Mouse (Mus musculus): ENCODE measurements around the gene Mad2l2. TPM values are rescaled to one million over a fixed set of nuclear protein-coding genes. Genes with fewer than 3 reads are reported as not detected.

Gene Mad2l2
- polyA plus RNA-seq (2012; ENCODE audit: insufficient read depth, low replicate concordance) = 26.0 and 35.6 TPM in 2 replicates

DNA sequence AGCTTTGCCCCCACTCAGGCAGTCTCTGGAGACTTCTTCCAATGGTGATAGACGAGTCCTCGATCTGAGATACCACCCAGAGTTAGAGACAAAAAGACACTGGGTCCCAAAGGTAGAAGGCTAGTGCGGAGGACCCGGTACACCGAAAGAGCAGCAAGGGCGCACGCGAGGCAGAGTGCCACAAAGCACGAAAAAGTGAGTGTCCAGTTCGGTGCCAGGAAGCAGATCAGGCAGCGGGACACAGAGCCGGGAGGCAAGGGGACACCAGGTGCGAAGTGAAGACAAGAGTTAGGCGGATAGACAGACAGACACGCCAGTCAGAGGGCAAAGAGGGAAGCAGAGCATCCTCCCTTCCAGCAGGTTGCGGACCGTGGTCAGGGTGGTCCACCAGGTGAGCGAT lies at the start of gene Mad2l2:
TSS of gene Mad2l2 (plus strand) at position 252 of the 400 bp plus-strand sequence.
- Histone ChIP-seq H3K9me3 (peaks cover 9% of the 10 kb centered on the region), H3K36me3 (replicated peaks; ENCODE audit: low read length) (peaks cover 5% of the 10 kb centered on the region), H3K4me1 (peaks cover 54% of the 10 kb centered on the region), H3K4me3 (replicated peaks) (peak within 1 kb of the TSS; percentile 92), H3K27me3 (replicated peaks) (peaks cover 83% of the 10 kb centered on the region)
- TF ChIP-seq FLI1 (IDR thresholded peaks at IDR 0.05; ENCODE audit: low read length) (no peak), GATA1 (IDR thresholded peaks at IDR 0.05; ENCODE audit: borderline replicate concordance, low read length) (no peak)

GRCm38 (mm10) chr4:148080597-148080973 lies 49.6 kb upstream of the Mad2l2 start:
- H3K27me3 ChIP-seq (replicated peaks) = peaks cover 8% of the 10 kb centered on the region
- H3K9me3 ChIP-seq = no peaks in the 10 kb centered on the region
- H3K4me1 ChIP-seq = peaks cover 76% of the 10 kb centered on the region
- no peak overlapping the region for H3K4me3 ChIP-seq (replicated peaks)
- peaks cover 65% of the 10 kb centered on the region for H3K36me3 ChIP-seq (replicated peaks; ENCODE audit: low read length)
- TF ChIP-seq FLI1 (IDR thresholded peaks at IDR 0.05; ENCODE audit: low read length) (no peak), GATA1 (IDR thresholded peaks at IDR 0.05; ENCODE audit: borderline replicate concordance, low read length) (no peak)

DNA sequence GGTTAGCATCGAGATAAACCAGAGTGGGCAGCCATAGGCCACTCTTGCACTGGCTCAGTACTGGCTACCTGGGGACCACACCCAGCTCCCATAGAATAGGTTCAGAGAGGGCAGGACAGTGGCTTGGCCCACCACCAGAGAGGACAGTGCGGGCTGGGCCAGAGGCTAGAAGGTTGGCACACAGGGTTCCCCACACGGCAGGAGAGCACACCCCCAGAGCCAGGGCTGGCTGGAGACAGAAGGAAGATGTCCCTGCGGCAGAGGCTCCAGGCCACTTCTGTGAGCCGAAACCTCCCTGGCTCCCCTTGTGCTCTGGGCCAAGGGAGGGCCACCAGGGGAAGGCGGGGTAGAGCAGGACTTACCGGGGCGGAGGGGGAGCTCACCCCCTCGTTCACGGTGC lies 49.0 kb upstream of the Mad2l2 start:
- no peak for TF ChIP-seq GATA1 (IDR thresholded peaks at IDR 0.05; ENCODE audit: borderline replicate concordance, low read length)
- no peak for TF ChIP-seq FLI1 (IDR thresholded peaks at IDR 0.05; ENCODE audit: low read length)
- Histone ChIP-seq H3K9me3 (no peaks in the 10 kb centered on the region), H3K4me3 (replicated peaks) (no peak overlapping the region), H3K27me3 (replicated peaks) (peaks cover 3% of the 10 kb centered on the region), H3K36me3 (replicated peaks; ENCODE audit: low read length) (peaks cover 69% of the 10 kb centered on the region), H3K4me1 (peaks cover 78% of the 10 kb centered on the region)

DNA sequence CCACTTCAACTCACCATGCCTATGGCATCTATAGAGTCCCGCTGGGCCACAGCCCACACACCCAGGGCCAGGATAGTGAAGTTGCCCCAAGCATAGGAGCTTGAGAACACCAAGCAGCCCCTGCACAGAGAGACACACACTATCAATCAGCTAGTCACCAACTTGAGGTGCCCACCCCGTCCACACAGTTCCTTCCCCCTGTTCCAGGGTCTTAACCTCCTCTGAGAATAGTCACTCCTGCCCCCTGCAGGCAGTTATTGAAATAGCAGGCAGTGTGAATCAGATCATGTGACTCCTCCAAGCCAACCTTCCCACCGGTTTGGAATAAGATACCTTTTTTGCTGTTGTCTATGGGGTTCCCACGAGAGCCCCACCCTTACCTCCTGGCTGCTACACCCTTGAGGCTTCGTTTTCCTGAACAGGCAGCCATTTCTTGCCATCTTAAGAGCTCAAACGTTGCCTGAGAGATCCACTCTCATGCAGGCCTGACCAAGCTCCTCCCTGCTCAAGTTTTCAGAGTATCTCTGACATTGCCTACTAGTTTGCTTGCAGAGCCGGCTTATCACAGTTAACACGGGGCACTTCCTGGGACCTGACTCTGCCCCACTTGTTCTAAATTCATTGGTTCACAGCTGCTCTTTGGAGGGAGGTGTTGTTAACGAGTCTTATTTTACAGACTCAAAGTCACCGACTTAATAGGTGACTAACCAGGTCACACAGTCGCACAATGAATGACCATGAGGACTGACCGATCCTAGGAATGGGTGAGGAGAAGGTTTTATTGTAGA lies 47.7 kb upstream of the Mad2l2 start:
- Histone ChIP-seq H3K9me3 (no peaks in the 10 kb centered on the region), H3K27me3 (replicated peaks) (no peaks in the 10 kb centered on the region), H3K4me3 (replicated peaks) (peak overlapping the region; percentile 87), H3K4me1 (peaks cover 88% of the 10 kb centered on the region), H3K36me3 (replicated peaks; ENCODE audit: low read length) (peaks cover 73% of the 10 kb centered on the region)
- no peak for TF ChIP-seq GATA1 (IDR thresholded peaks at IDR 0.05; ENCODE audit: borderline replicate concordance, low read length)
- no peak for TF ChIP-seq FLI1 (IDR thresholded peaks at IDR 0.05; ENCODE audit: low read length)

DNA sequence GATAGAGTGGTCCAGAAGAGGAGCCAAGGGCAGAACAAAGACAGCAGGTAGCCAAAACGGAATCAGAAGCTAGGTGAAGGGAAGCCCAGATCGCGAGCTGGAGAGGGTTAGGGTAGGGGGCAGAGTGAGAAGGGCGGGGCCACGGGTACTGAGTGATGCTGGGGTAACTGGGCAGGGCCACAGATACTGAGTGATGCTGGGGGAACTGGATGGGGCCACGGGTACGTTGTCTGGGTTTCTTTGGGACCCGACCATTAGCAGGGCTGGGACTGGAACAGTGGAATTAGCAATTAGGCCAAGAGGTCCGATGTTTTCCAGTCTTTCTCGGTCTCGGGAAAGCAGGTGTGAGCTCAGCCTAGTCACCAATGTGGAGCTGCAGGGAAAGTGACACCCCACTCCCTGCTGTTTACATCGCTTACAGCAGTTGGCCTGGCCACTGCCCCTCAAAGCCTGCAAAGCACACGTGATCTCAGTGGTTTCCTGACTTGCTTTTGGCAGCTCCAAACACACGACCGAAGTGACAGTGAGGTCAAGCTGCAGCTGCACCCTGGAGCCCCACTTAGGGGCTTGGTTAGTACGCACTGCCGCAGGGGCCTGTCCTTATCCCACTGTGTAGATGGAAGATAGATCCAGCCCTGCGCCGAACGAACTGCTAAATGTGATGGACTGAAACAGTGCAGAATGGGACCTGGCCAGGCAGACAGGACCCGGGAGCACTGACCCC lies 46.8 kb upstream of the Mad2l2 start:
- H3K4me1 ChIP-seq = peaks cover 85% of the 10 kb centered on the region
- no peaks in the 10 kb centered on the region for H3K27me3 ChIP-seq (replicated peaks)
- TF ChIP-seq GATA1 (IDR thresholded peaks at IDR 0.05; ENCODE audit: borderline replicate concordance, low read length) = no peak
- no peak for TF ChIP-seq FLI1 (IDR thresholded peaks at IDR 0.05; ENCODE audit: low read length)

GRCm38 (mm10) chr4:148084261-148084714 lies 45.9 kb upstream of the Mad2l2 start:
- TF ChIP-seq FLI1 (IDR thresholded peaks at IDR 0.05; ENCODE audit: low read length) (no peak), GATA1 (IDR thresholded peaks at IDR 0.05; ENCODE audit: borderline replicate concordance, low read length) (no peak)
- Histone ChIP-seq H3K4me3 (replicated peaks) (peak overlapping the region; percentile 79), H3K36me3 (replicated peaks; ENCODE audit: low read length) (peaks cover 57% of the 10 kb centered on the region), H3K27me3 (replicated peaks) (no peaks in the 10 kb centered on the region), H3K4me1 (peaks cover 85% of the 10 kb centered on the region), H3K9me3 (no peaks in the 10 kb centered on the region)

More for the DNA sequence above, 46.8 kb upstream of the Mad2l2 start:
- Histone ChIP-seq H3K9me3 (no peaks in the 10 kb centered on the region), H3K4me3 (replicated peaks) (peak overlapping the region; percentile 87), H3K36me3 (replicated peaks; ENCODE audit: low read length) (peaks cover 65% of the 10 kb centered on the region)

DNA sequence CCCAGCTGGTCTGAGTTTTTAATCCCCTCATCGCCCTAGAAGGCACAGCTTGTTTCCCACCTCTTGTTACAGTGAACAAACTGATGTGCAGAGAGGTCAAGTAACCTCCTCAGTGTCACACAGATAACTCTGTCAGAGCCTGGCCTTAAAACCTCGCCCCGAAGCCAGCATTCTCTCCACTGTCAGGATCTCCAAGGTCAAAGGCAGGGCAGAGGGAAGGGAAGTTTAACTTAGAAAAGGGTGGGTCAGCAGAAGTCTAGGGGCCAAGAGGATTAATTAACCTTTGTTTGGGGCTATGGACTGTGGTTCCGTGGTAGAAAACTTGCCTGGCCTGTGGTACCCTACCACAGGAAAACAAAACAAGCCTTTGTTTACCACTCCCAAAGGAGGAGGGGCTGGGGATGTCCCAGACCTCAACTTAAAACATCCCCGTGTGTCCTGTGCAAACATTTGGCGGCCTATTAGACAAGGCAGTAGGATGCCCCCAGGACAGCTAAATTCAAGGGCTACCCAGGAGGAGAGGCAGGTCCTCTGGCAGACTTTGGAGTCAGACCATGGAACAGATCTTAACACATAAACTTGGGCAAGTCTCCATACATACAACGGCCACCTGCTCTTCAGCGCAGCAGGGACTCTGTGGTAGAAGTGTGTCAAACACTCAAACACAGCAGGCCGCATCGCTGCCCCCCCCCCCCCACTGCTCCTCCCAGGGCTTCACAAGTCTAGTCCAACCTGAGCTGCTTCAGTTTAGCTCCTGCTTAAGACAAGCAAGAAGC lies 44.9 kb upstream of the Mad2l2 start:
- TF ChIP-seq GATA1 (IDR thresholded peaks at IDR 0.05; ENCODE audit: borderline replicate concordance, low read length) (no peak), FLI1 (IDR thresholded peaks at IDR 0.05; ENCODE audit: low read length) (no peak)
- Histone ChIP-seq H3K4me1 (peaks cover 76% of the 10 kb centered on the region), H3K9me3 (no peaks in the 10 kb centered on the region), H3K4me3 (replicated peaks) (peak overlapping the region; percentile 96), H3K36me3 (replicated peaks; ENCODE audit: low read length) (peaks cover 47% of the 10 kb centered on the region), H3K27me3 (replicated peaks) (no peaks in the 10 kb centered on the region)

DNA sequence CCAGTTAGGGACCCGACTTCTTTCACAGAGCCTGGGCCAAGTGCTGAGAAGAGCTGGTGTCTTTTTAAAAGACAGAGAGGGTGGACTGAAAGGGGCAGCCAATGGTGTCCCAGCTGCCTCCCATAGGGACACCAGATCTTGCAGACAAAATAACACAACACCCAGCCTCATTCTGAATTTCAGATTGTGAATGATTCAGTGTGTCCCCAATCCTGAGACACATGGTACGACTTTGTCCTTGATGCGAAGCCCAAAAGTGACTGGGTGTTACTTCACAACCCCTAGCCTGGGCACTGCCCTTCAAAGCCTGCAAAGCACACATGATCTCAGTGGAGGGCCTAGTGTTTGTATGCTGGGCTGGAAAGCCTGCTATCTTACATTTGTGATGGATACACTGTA lies 44.3 kb upstream of the Mad2l2 start:
- peaks cover 41% of the 10 kb centered on the region for H3K36me3 ChIP-seq (replicated peaks; ENCODE audit: low read length)
- H3K4me1 ChIP-seq = peaks cover 75% of the 10 kb centered on the region
- H3K9me3 ChIP-seq = no peaks in the 10 kb centered on the region
- peak overlapping the region; percentile 96 for H3K4me3 ChIP-seq (replicated peaks)
- no peaks in the 10 kb centered on the region for H3K27me3 ChIP-seq (replicated peaks)
- TF ChIP-seq FLI1 (IDR thresholded peaks at IDR 0.05; ENCODE audit: low read length) = no peak
- TF ChIP-seq GATA1 (IDR thresholded peaks at IDR 0.05; ENCODE audit: borderline replicate concordance, low read length) = no peak

GRCm38 (mm10) chr4:148087091-148087906 lies 42.9 kb upstream of the Mad2l2 start:
- Histone ChIP-seq H3K4me3 (replicated peaks) (peak overlapping the region; percentile 96), H3K27me3 (replicated peaks) (no peaks in the 10 kb centered on the region), H3K36me3 (replicated peaks; ENCODE audit: low read length) (peaks cover 27% of the 10 kb centered on the region), H3K4me1 (peaks cover 69% of the 10 kb centered on the region), H3K9me3 (no peaks in the 10 kb centered on the region)
- TF ChIP-seq GATA1 (IDR thresholded peaks at IDR 0.05; ENCODE audit: borderline replicate concordance, low read length) (no peak), FLI1 (IDR thresholded peaks at IDR 0.05; ENCODE audit: low read length) (no peak)
